Mouse (Mus musculus): ENCODE data around the gene Trmt6. TPM values are rescaled to one million over a fixed set of nuclear protein-coding genes. Genes with fewer than 3 reads are reported as not detected.

The Trmt6 gene
- total RNA-seq, 2 experiments from 2014 or later = 14.7 to 15.7 TPM

Other genes starting within 250 kb of the Trmt6 start
- 10 to 100 TPM; 62.0 to 71.1 TPM for gene Gpcpd1, start 228.3 kb downstream of the Trmt6 start, total RNA-seq (2021)
- gene Shld1, start 129.1 kb downstream of the Trmt6 start, total RNA-seq (2021) = 1 to 10 TPM; 5.3 to 7.4 TPM
- under 1 TPM; 0.29 to 0.33 TPM for gene Chgb, start 34.8 kb downstream of the Trmt6 start, total RNA-seq (2021)
- gene Mcm8, start 86 bp upstream of the Trmt6 start, total RNA-seq (2021) = 1 to 10 TPM; 5.9 to 6.3 TPM
- 10 to 100 TPM; 18.8 to 20.9 TPM for gene Crls1, start 30.6 kb upstream of the Trmt6 start, total RNA-seq (2021)
- gene Lrrn4, start 64.8 kb upstream of the Trmt6 start, total RNA-seq (2021) = 10 to 100 TPM; 10.6 to 12.3 TPM
- not detected for gene Fermt1, start 129.9 kb upstream of the Trmt6 start, total RNA-seq (2021)

All from heart, postnatal 4 days (tissue).